Mouse (Mus musculus) T-helper 2 cell (primary cell): ENCODE measurements around the gene Sox10.

ENCODE experiments used
- in situ Hi-C: fragments of 300-600 bp; cut with MboI, MseI; formaldehyde crosslinking; loops from one replicate; pipeline ENCODE4 v1.15.1; 2025; ENCODE audit warnings: high pct_unique_total_duplicates

Gene Sox10

GRCm38 (mm10) chr15:79165140-79165539 lies at the start of gene Sox10:
Sox10 (minus strand) TSS chr15:79165240.
- in situ Hi-C loops, result no loop called here

- in situ Hi-C loops, result no loop called here
Observed at GRCm38 (mm10) chr15:79213591-79213990, 48.6 kb upstream of the Sox10 start.

- in situ Hi-C loops, result no loop called here
Observed at GRCm38 (mm10) chr15:79212750-79213446, 47.9 kb upstream of the Sox10 start.

DNA sequence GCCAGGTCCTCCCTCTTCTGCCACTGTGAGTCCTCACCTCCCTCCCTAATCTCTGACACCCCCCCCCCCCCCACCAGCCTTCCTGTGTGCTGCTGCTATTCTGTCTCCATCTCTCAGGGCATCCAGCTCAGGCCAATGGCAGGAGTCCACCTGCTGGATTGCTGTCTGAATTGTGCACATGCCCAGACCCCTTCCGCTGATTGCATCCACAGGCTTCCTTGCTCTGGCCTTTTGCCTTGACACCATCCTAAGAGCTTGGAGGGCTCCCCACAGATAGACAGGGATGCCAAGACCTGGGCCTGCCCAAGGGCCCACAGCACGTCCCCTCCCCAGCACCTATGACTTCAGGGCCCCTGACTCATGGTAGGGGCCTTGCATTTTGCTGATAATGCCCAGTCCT lies 45.3 kb upstream of the Sox10 start:
- in situ Hi-C loops, result no loop called here

GRCm38 (mm10) chr15:79208758-79209439 lies 43.9 kb upstream of the Sox10 start:
- in situ Hi-C loops, result no loop called here

GRCm38 (mm10) chr15:79208211-79208610 lies 43.2 kb upstream of the Sox10 start:
- in situ Hi-C loops, result no loop called here

DNA sequence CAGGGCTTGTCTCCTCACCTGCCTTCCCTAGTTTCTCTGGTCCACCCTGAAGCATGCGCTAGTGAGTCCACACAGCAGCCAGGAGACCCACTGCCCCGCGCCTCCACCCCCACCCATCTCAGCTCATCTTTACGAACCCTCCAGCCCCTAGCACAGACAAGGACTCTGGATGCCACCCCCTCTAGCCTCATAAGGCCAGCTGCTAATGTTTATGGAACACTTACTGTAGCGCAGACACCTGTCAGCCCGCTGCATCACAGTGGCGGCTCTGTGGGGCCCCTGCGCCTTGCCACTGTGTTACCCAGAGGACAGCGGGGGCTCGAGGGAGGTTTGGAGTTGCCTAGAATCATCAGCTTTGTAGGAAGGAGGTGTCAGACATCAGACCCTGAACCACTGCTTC lies 37.5 kb upstream of the Sox10 start:
- in situ Hi-C loops, result no loop called here

GRCm38 (mm10) chr15:79201491-79202150 lies 36.6 kb upstream of the Sox10 start:
- in situ Hi-C loops, result no loop called here

DNA sequence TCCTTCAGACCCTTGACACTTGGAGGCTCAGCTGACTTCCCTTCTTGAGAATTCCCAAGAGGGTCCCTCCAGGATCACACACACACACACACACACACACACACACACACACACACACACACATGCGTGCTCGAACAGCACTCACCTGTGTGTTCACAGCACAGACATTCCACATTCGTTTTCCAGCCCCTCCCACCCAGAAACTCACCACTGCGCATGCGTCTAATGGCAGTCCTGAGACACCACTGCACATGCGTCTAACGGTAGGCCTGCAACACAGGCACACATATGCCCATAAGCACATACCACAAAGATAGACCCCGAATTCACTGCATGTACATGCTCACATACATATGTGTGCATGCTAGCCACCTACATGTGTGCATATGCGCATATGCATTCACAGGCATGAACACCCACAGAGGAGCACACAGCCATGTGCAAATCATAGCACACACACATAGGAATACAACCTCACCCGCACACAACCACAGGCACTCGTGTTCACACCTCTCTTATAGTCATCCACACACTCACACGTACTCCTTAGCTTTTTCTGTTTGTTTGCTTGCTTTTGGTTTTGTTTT lies 34.4 kb upstream of the Sox10 start:
- in situ Hi-C loops, result loop anchor here (25.0 kb wide), 1 partner anchor 1188 kb away; no protein-coding TSS in a partner anchor

GRCm38 (mm10) chr15:79195492-79195891 lies 30.5 kb upstream of the Sox10 start:
- in situ Hi-C loops, result loop anchor here (25.0 kb wide), 1 partner anchor 1192 kb away; no protein-coding TSS in a partner anchor

DNA sequence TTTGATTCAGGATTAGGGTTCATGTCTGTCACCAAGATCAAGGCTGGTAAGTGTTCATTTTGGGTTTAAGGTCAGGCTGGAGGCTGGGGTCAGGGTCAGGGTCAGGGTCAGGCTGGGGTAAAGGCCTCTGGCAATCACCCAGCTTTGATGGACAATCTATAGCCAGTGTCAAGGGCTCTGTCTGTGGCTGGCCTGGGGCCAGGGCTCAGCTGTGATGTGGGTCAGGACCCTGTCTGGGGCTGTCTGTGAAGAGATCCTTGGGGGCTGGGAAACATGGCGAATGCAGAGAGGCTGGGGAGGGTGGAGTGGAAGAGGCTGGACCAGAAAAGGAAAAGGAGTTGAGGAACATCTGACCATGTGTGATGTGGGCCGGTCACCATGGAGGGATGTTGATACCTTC lies 29.9 kb upstream of the Sox10 start:
- in situ Hi-C loops, result loop anchor here (25.0 kb wide), 1 partner anchor 1192 kb away; no protein-coding TSS in a partner anchor

DNA sequence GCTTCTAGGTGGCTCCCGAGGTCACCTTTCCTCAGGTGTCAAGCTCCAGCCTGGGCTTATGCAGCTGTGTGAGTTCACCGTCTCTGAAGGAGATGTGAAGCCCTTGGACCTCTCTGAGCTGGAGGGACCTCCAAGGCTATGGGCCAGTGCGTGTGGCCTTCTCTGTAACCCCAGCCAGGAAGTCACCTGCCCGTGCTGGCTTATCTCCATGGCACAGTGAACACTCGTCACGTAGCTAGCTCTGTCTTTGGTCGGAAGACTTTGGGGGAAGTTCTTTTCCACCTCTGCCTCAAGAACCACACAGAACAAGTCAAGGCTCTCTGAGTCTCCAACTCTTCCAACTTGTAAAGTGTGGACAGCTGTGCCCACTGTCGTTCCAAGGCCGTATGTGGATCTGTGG lies 29.0 kb upstream of the Sox10 start:
- in situ Hi-C loops, result loop anchor here (25.0 kb wide), 1 partner anchor 1193 kb away; no protein-coding TSS in a partner anchor

- in situ Hi-C loops, result loop anchor here (25.0 kb wide), 1 partner anchor 1194 kb away; no protein-coding TSS in a partner anchor
Observed at GRCm38 (mm10) chr15:79192885-79193845, 28.1 kb upstream of the Sox10 start.

DNA sequence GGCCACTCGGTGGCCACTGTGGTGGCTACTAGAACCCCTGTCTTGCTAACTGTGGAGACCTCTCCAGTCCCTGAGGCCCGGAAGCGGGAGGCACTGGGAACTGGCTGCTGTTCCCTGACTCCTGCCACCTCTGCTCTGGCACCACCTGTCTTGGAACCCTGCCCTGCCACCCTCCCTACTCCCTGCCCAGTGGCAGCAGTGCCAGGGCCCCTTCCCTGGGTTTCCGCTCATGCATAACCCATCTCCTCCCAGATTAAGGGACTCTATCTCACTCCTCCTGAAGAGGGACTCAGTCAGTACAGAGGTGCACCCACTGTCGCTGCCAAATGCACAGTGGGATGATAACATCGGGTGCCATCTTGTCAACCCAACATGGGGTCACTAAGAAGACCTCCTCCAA lies 27.4 kb upstream of the Sox10 start:
- in situ Hi-C loops, result loop anchor here (25.0 kb wide), 1 partner anchor 1195 kb away; no protein-coding TSS in a partner anchor

DNA sequence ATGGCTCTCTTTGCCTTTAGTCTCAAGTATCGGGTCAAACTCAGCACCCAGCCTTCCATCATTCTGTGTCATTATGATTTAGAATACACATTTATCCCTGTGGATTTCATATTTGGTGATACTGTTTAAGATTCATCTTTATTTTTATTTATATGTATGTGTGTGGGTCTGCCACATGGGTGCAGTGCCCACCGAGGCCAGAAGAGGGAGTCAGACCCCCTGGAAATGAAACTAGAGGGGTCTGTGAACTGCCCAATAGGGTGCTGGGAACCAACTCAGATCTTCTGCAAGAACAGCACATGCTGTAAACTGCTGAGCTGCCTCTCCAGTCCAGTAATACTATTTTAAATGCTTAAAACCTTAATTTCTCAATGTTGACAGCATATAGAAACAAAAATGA lies 26.4 kb upstream of the Sox10 start:
- in situ Hi-C loops, result loop anchor here (25.0 kb wide), 1 partner anchor 1196 kb away; no protein-coding TSS in a partner anchor

DNA sequence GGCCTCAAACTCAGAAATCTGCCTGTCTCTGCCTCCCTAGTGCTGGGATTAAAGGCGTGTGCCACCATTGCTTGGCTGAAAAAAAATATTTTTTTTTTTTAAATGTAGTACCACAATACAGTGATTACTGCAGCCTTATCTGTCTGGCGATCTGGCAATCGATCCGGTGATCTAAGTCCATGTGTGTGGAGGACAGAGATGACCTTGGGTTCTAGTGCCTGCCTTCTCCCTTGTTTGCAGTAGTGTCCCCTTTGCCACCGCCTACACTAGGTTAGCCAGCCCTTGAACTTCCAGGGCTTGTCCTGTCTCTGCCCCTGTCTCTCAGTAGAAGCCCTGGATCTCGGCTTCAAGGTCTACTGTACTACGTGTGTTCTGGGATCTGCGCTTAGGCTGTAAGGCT lies 22.8 kb upstream of the Sox10 start:
- in situ Hi-C loops, result loop anchor here (25.0 kb wide), 1 partner anchor 1199 kb away; no protein-coding TSS in a partner anchor

- in situ Hi-C loops, result loop anchor here (25.0 kb wide), 1 partner anchor 1202 kb away; no protein-coding TSS in a partner anchor
Observed at GRCm38 (mm10) chr15:79185213-79185612, 20.2 kb upstream of the Sox10 start.

- in situ Hi-C loops, result loop anchor here (25.0 kb wide), 1 partner anchor 1210 kb away; no protein-coding TSS in a partner anchor
Observed at GRCm38 (mm10) chr15:79176905-79177304, 11.9 kb upstream of the Sox10 start.

DNA sequence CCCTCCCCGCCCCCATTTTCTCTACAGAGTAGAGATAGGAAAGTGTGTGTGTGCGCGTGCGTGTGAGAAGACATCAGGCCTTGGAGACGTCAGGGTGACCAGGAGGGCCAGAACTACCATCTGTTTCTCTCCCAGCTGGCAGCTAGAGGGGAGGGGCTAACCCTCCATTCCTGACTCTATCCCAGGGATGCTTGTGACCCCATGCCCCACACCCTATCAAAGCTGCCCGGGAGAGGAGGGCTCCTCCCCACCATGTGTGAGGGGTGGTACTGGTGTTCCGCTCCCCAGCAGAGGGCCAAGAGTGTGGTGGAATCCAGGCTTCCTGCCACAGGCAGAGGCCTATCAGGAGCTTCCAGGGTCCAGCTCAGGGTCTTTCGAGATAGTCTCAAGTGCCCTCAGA lies 1.7 kb upstream of the Sox10 start:
- in situ Hi-C loops, result no loop called here

- in situ Hi-C loops, result no loop called here
Observed at GRCm38 (mm10) chr15:79164251-79164650, 789 bp downstream of the Sox10 start.
